Mouse (Mus musculus): ENCODE measurements around the gene 2410004B18Rik.
"Not testable (repeated sequence)": the region's sequence is repeated elsewhere in the genome, so short reads cannot be mapped to it uniquely, and the experiment has no call there.

The 2410004B18Rik gene

DNA sequence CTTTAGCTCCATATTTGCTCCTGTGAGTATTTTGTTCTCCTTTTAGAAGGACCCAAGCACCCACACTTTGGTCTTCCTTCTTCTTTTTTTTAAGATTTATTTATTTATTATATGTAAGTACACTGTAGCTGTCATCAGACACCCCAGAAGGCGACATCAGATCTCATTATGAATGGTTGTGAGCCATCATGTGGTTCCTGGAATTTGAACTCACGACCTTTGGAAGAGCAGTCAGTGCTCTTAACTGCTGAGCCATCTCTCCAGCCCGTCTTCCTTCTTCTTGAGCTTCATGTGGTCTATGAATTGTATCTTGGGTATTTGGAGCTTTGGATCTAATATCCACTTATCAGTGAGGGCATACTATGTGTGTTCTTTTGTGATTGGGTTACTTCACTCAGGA, 27.8 kb downstream of the 2410004B18Rik start:
- not testable (repeated sequence) for DNase-seq

DNA sequence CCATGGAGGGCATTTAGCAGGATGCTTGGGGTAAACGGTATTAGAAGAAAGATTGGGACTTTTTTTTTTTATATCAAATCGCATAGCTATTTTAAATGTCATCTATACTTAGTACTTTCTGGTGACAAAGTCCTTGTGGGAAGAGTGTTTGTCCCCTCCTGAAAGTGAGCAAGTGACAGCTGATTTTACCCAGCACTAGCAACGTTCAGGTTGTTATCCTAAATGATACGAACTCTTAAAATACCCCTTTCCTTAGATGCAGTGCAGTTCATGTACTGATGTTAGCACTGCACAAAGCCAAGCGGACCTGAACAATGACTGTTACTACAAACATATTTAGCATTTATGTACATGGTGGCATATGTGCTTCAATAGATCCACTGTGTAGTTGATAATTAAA, 29.0 kb downstream of the 2410004B18Rik start:
- DNase-seq = no peak

DNA sequence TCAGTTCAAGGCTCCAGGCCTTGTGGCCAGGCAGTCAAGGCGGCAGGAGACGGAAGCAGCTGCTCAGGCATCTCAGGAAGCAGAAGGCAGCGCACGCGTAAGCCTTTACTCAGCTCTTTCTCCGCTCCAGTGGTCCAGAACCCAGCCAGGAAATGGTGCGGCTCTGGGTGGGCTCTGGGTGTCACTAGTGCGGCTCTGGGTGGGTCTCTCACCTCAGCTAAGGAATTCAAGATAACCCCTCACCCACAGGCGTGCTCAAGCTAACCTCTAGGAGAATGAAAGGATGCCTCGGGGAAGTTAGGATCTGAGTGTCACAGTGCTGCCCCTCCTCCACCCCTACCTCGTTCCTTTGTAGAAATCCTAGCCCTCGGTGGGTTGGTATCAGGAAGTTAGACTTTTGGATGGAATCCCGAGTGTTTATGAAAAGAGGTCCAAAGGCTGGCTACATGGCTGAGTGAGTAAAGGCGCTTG, 31.3 kb downstream of the 2410004B18Rik start:
- DNase-seq = no peak

DNA sequence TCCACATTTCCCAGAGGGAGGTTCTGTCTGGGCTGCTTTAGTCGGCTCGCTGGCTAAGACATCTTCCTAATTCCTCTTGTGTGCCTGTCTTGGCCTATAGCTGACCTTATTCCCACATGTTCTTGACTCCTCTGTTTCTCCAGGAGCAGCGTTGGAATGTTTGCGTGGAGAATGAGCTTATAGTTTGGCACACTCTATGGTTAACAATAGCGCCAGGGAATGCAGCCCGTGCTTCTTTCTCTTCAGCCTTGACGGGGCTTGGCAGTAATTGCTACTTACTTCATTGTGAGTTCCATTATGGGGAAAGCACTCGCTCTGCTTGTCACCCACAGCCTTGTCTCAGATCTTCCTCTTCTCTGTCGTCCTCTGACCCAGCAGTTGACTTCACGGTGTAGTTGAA, 33.7 kb downstream of the 2410004B18Rik start:
- no peak for DNase-seq

DNA sequence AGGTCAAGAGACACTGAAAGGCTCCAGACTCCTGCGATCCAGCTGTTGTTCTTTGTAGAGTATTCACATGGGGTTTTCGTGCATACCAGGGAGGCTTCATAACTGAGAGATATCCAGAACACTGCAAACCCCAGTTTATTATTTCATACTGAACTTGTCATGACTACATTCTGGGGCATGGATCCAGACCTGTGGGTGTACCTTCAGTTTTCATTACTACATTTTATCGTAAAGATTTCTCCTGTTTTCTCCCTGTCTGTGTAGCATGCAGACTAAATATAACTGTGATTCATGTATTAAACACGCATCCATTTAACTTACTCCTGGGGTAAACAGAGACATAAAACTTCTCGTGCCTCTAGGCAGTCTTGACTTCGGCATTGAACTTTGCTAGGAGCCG, 37.2 kb downstream of the 2410004B18Rik start:
- no peak for DNase-seq

DNA sequence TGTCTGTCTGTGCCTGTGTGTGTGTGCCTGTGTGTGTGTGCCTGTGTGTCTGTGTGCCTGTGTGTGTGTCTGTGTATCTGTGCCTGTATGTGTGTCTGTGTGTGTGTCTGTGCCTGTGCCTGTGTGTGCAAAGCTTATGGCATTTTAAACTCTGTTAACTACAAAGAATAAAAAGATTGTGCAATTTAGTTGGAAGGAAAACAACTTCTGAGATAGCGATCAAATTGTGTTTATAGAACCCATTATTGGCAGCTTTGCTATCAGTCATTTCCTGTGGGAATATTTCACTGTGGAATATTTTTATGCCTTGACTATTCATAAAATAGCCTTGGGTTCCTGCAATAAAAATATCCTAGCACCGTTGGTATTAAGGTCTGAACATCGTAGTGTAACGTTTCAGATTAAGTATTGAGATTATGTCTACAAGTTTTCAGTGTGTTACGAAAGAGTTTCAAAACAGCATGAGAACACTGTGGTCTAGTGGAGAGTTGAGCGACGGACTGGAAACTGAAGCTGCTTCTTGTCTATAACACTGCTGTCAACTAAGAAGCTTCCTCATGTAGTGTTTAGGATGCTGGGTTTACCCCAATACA, 47.6 kb downstream of the 2410004B18Rik start:
- DNase-seq = no peak

DNA sequence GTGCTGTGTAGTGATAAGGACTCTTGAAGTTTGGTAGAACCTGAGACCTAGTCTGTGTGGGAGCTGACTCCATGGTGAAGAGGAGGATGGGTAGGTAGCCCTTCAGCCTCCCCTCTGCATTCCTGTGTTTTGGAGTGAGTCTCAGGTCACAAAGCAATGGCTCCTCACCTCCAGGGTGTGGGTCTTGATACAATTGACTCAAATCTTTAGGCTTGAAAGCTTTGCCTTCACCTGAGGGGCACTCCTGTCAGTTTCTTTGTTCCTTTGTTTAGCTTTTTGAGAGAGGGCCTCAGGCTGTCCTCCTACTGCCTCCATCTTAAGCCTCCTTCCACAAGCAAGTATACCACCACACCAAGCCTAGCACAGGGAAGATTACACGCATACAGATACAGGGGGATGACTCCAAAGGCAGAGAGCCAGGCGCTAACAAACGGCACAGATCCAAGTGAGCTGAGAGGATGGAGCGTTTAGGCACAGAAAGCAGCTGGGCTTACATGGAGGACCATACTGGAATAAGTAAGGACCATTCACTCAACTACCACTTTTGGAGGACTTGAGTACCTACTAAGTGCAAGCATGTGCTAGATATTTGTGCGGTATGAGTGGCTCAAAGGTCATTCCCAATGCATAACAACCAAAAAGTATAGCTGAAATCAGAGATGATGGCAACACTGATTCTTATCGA, 48.6 kb downstream of the 2410004B18Rik start:
- no peak for DNase-seq

DNA sequence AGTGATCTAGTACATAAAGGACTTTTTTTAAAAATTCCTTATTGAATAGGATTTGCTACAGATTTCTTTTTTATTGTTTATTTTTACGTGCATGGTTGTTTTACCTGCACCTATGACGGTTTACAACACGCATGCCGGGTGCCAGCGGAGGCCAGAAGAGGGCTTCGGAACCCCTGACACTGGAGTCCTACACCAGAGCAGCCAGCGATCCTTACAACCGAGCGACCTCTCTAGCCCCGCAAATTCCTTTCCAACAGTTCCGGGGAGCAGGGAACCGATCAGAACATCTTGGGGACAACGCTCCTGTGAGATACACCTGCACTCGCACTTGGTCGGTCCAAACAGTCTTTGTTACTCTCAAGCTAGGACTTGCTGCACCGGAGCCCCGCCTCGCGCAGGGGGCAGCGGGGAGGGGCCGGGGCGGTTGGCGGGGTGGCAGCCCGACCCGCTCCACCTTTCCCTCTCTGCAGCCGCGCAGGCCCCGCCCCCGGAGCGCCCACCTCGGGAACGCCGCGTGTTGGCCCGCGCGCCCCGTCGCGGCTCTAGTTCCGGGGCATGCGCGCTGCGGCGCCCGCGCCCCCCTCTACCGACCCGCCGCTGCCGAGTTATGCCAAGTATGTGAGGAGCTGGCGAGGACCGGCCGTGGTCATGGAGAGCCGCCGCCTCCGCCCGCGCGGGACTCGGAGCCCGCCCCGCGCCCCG, 49.6 kb downstream of the 2410004B18Rik start, which contains the start of gene Syde2:
Syde2 (plus strand) TSS at position 603 of the 702 bp plus-strand sequence.
- DNase-seq = peak in 1 of 2 experiments; percentile 26

DNA sequence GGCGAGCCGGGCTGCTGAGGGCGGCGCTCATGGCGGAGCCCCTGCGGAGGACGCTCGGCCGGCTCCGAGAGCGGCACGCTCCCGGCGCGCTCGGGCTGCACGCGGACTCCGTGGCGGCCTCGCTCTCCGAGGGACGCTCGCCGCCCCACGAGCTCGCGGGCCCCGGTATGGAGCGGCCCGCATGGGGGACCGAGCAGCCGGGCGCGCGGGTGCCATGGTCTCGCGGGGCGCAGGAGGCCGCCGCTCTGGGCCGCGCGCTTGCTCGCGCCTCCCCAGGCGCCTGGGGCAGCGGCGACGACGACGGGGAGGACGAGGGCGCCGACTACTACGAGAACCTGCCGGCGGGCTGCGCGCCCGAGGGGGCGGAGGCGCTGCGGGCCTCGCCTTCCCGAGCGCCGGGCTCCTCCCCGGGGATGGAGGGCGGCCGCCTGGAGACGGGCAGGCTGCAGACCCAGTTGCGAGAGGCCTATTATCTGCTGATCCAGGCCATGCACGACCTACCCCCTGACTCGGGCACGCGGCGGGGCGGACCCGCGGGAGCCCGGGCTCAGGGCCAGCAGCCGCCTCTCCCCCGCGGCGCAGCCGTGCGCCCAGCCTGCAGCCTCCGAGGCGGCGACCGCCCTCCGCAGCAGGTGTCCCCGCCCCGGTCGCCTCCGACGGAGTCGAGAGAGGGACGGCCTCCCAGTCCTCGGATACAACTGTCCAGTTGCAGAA, 50.3 kb downstream of the 2410004B18Rik start:
- DNase-seq = peak; percentile 14 to 19

DNA sequence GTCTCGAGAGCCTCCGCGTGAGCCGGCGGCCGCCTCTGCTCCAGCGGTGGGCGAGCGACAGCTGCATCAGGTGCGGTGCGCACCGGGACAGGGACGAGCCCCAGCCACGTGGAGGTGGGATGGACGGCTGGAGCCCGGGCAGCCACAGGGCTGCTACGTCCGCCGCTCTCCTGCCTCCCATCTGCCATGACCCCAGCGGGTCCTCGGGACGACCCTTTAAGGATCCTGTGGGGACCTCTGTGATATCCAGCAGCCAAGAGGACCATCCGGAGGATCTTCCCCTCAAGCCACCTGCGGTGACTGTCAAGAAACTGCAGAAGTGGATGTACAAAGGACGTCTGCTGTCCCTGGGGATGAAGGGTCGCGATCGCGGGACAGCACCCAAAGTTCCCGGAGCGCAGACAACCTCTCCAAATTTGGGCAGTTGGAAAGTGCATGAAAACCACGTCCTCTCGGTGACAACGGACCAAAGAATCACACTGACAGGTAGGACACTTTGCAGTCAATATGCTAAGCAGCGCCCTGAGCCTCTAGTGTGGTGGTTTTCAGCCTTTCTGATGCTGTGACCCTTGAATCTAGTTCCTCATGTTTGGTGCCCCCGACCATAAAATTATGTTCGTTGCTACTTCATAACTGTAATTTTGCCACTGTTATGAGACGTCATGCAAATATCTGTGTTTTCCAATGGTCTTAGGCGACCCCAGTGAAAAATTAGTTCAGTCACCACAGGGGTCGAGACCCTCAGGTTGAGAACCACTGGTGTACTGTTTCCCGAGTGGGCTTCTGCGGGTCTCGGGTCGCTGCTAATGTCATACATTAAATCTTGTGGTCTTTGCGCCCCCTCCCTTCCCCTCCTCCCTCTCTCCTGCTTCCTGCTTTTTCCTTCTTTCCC, 51.1 kb downstream of the 2410004B18Rik start:
- no peak for DNase-seq

DNA sequence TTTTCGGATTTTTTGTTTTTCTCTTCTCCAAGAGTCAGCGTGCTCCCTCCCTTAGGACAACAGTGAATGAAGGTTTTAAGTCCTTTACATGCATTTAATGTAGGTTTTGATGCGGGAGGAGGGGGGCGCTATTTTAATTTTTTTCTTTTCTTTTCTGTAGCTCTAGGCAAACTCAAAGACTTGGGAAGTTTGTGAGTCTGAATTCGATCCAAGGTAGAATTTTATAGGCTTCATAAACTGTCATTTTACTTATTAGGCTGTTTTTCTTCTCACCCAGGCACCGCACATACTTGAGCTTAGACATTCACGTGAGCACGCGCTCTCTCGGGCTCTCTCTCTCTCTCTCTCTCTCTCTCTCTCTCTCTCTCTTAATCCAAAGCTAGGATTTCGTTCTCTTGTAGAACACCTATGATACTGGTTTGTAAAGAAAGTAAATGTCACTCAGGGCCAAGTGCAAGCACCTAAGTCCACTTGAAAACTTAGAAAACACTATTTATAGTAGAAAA, 51.8 kb downstream of the 2410004B18Rik start:
- DNase-seq = no peak

DNA sequence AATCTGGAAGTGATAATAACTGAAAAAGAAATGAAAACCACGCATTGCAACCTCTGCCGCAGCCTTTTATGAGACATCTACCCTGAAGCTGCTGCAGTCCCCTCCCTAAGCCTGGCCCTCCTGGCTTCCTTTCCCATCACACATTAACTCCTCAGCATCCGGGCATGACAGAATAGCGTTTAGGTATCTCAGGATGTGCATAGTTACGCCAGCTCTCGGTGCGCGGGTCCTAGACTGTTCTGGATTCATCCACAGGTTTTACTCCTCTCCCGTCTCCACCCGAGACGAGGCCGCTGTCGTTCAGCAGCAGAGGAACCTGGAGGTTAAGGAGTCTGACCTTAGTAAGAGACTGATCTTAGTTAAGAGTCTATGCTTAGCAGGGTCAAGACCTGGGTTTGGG, 53.3 kb downstream of the 2410004B18Rik start:
- no peak for DNase-seq

DNA sequence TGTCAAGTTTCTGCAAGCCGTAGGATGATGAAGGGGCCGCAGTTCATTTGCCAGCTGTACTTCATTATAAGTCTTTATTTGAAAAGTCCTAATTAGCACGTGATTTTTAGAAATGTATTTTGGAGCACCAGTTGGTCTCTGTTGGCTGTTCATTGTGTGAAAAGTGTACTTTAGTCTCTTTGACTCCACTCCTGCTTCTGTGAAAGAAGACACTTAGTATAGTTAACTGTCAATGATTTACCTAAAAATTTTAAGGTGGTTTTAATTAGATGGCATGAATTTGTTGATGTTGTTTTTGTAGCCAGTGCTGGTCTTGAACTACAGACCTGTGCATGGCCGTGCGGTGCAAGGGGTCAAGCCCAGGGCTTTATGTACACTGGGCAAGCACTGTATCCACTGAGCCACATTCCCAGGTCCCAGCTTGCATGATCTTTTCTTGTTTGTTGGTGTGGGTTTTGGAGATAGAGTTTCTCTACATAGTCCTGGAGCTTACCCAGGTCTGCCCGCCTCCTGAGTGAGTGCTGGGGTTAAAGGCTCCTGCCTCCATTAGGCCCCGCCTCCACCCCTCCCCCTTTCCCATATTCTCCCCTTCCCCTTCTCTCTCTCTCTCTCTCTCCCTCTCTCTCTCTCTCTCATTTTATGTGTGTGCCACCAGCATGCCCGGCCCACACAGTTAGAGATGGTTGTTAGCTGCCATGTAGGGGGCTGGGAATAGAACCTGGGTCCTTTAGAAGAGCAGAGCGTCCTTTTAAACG, 54.3 kb downstream of the 2410004B18Rik start:
- no peak for DNase-seq

DNA sequence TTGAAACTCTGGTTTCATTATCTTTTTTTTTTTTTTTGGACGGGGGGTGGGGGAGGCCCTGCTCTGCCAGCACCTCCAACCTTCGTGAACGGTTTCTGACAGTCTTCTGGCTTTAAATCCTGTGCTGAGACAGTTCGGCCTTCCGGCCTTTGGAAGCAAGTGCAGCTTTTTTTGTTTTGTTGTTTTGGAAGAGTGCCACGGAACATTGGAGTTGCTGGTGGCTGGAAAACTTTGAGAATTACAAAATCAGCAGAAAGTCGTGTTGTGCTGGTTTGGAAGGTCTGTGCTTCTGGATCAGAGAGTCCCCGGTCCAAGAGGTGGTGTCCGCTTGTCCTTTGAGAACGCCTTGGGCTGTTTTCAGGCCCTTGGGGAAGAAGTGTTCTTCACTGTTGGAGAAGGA, 55.0 kb downstream of the 2410004B18Rik start:
- no peak for DNase-seq

DNA sequence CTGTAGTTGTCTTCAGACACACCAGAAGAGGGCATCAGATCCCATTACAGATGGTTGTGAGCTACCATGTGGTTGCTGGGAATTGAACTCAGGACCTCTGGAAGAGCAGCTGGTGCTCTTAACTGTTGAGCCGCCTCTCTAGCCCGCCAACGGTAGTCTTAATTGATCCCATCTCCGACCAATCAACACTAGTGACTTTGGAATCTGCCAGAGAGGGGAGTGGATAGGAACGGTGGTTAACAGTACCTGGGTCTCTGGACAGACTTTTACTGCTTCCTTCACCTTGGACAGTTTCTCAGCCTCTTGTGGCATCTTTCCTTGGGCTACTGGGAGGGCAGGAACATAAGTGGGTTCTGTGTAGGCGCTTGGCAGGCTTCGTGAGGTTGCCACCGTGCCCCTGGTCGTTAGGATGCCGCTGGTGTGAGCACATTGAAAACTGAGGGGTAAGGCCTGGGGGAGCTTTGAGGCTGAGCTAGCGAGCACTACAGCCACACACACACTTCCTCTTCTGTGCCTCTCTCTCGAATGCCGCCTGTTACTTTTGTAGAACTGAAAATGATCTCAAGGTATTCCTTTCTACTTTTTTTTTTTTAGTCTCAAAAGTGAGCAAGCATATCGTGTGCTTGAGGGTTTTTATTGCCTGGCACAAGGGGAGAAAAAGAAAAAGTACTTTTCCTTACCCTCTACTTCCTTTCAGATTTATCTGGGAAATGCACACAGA, 55.8 kb downstream of the 2410004B18Rik start:
- DNase-seq = no peak

Measured in cerebellum, postnatal 36 days (tissue).